Mouse (Mus musculus) CH12.LX (cell line): ENCODE measurements around the gene Rpl23. TPM values are rescaled to one million over a fixed set of nuclear protein-coding genes. Genes with fewer than 3 reads are reported as not detected.

Experiments used
- DNase-seq: peaks from one replicate; pipeline ENCODE4 v3.0.0-alpha.2; 2013; ENCODE audit errors: extremely low read depth
- H3K27ac ChIP-seq: 2 replicates; pipeline ENCODE4 v1.5.1; 2012; ENCODE audit warnings: low read depth, mild to moderate bottlenecking, control low read depth, moderate library complexity; ENCODE audit not compliant: insufficient read depth
- H3K27me3 ChIP-seq: replicated peaks from 2 replicates; pipeline ENCODE3; 2012; ENCODE audit warnings: inconsistent platforms
- H3K36me3 ChIP-seq, 2 experiments: replicated peaks in 1 of 2; 2 replicates each; pipeline versions ENCODE3 to v1.6.1; 2012; ENCODE audit warnings: inconsistent platforms in 1 of 2, low read length in 1 of 2, mild to moderate bottlenecking in 1 of 2, mixed read lengths in 1 of 2, moderate library complexity in 1 of 2; ENCODE audit not compliant: control insufficient read depth in 1 of 2, insufficient read depth in 1 of 2
- H3K4me1 ChIP-seq, 2 experiments: 2 replicates each; pipeline ENCODE4 v1.6.1; 2012; ENCODE audit warnings: inconsistent platforms in 1 of 2, moderate library complexity in 1 of 2; ENCODE audit not compliant: insufficient read depth in 2 of 2, control insufficient read depth in 1 of 2
- H3K4me2 ChIP-seq: 2 replicates; pipeline ENCODE4 v1.6.1; 2012; ENCODE audit warnings: low read depth, mild to moderate bottlenecking, control low read depth; ENCODE audit not compliant: poor library complexity, insufficient read depth, severe bottlenecking
- H3K4me3 ChIP-seq, 3 experiments: fragments of 150-350 bp in 1 of 3; sonication (generic) in 1 of 3; replicated peaks in 1 of 3; 2 replicates each; pipeline versions ENCODE3 to v1.5.1; 2011 to 2012; ENCODE audit warnings: low read depth in 2 of 3, low read length in 2 of 3, mild to moderate bottlenecking in 2 of 3, moderate library complexity in 2 of 3, control low read depth in 1 of 3, improper control_type of control experiment in 1 of 3, inconsistent platforms in 1 of 3, mixed read lengths in 1 of 3; ENCODE audit not compliant: poor library complexity in 1 of 3
- H3K79me2 ChIP-seq: replicated peaks from 2 replicates; pipeline ENCODE4 v1.6.1; 2012; ENCODE audit warnings: mild to moderate bottlenecking, moderate library complexity; ENCODE audit not compliant: control insufficient read depth, poor library complexity, insufficient read depth, severe bottlenecking; ENCODE audit errors: extremely low read depth
- H3K9ac ChIP-seq: 2 replicates; pipeline ENCODE4 v1.6.1; 2012; ENCODE audit warnings: low read depth, mild to moderate bottlenecking, control low read depth, moderate library complexity; ENCODE audit not compliant: insufficient read depth
- H3K9me3 ChIP-seq: replicated peaks from 2 replicates; pipeline ENCODE3; 2012; ENCODE audit warnings: low read length, inconsistent platforms, mixed read lengths
- CHD2 ChIP-seq: IDR thresholded peaks from 2 replicates; pipeline ENCODE4 v1.6.1; 2011; ENCODE audit warnings: low read length, improper control_type of control experiment
- MAX ChIP-seq: IDR thresholded peaks from 2 replicates; pipeline ENCODE4 v1.6.1; 2011; ENCODE audit warnings: low read length, improper control_type of control experiment
- MEF2A ChIP-seq: IDR thresholded peaks from 2 replicates; pipeline ENCODE4 v1.6.1; 2014; ENCODE audit warnings: low read depth, mild to moderate bottlenecking, inconsistent platforms, low read length, improper control_type of control experiment, borderline replicate concordance
- MXI1 ChIP-seq: IDR thresholded peaks from 2 replicates; pipeline ENCODE4 v1.6.1; 2011; ENCODE audit warnings: mild to moderate bottlenecking, low read depth, low read length, improper control_type of control experiment
- NELFE ChIP-seq: IDR thresholded peaks from 2 replicates; pipeline ENCODE4 v1.6.1; 2011; ENCODE audit warnings: low read depth, low read length, improper control_type of control experiment
- PAX5 ChIP-seq: IDR thresholded peaks from 2 replicates; pipeline ENCODE4 v1.6.1; 2012; ENCODE audit warnings: low read length, inconsistent platforms, mixed read lengths
- POLR2A ChIP-seq: IDR thresholded peaks from 2 replicates; pipeline ENCODE4 v1.6.1; 2011; ENCODE audit warnings: low read depth, mild to moderate bottlenecking, improper control_type of control experiment, low read length
- RCOR1 ChIP-seq: conservative IDR thresholded peaks from 2 replicates; pipeline ENCODE4 v1.6.1; 2012; ENCODE audit warnings: low read depth, mild to moderate bottlenecking, inconsistent platforms, low read length, improper control_type of control experiment
- SIN3A ChIP-seq: IDR thresholded peaks from 2 replicates; pipeline ENCODE4 v1.6.1; 2012; ENCODE audit warnings: low read length, improper control_type of control experiment, inconsistent platforms
- UBTF ChIP-seq: IDR thresholded peaks from 2 replicates; pipeline ENCODE4 v1.6.1; 2012; ENCODE audit warnings: low read depth, mild to moderate bottlenecking, inconsistent platforms, low read length, improper control_type of control experiment, moderate library complexity
- ZC3H11A ChIP-seq: IDR thresholded peaks from 2 replicates; pipeline ENCODE4 v1.6.1; 2012; ENCODE audit warnings: low read depth, mild to moderate bottlenecking, inconsistent platforms, low read length, improper control_type of control experiment
- ZMIZ1 ChIP-seq: IDR thresholded peaks from 2 replicates; pipeline ENCODE4 v1.6.1; 2012; ENCODE audit warnings: low read depth, mild to moderate bottlenecking, inconsistent platforms, low read length, improper control_type of control experiment
- dilution Hi-C: fragments of 300-500 bp; cut with MboI; formaldehyde crosslinking; loops from 2 replicates; pipeline ENCODE4 v1.14.3; 2020; ENCODE audit warnings: low sequenced_read_pairs; ENCODE audit not compliant: extremely low pct_unique_long_range_greater_than_20kb, extremely low pct_ligation_motif_present
- in situ Hi-C: fragments of 300-500 bp; cut with MboI; formaldehyde crosslinking; loops from 3 replicates; pipeline ENCODE4 v1.14.3; 2019; ENCODE audit warnings: low sequenced_read_pairs, low pct_ligation_motif_present, low pct_unique_long_range_greater_than_20kb, mixed read lengths
- polyA plus RNA-seq: library from polyadenylated mRNA; unstranded; fragments of >175 nt; gene quantifications from 2 replicates; pipeline ENCODE4 v1.2.1, GENCODE M21; 2012; ENCODE audit warnings: low read depth; ENCODE audit not compliant: insufficient read length
- total RNA-seq, 2 experiments: library from RNA; depleted of rRNA; stranded (reverse); fragments of 300-350 nt in 1 of 2; fragments of >200 nt in 1 of 2; gene quantifications; 2 replicates each; pipeline ENCODE4 v1.2.3; 2012 to 2014

Gene Rpl23
- total and polyA plus RNA-seq, 3 experiments, result 1,387 to 2,073 (median 1,878) TPM

GRCm38 (mm10) chr11:97782564-97782895, 293 bp upstream of the Rpl23 start:
- peaks cover 8 to 30% of the 10 kb centered on the region in 2 experiments for H3K4me1 ChIP-seq
- peaks cover 4% of the 10 kb centered on the region for H3K9me3 ChIP-seq
- peak overlapping the region; percentile 75 for H3K4me2 ChIP-seq
- peak overlapping the region; percentile 83 to 96 (median 90) for H3K4me3 ChIP-seq
- peaks cover 33 to 41% of the 10 kb centered on the region in 2 experiments for H3K36me3 ChIP-seq
- TF ChIP-seq POLR2A (peak; percentile 78), ZMIZ1 (peak; percentile 62; the same call in 1 of the 2 replicates), PAX5 (no peak), MEF2A (no peak), SIN3A (peak; percentile 34; the same call in 1 of the 2 replicates), CHD2 (no peak), NELFE (peak; percentile 72), RCOR1 (no peak)
- peak overlapping the region; percentile 71 for H3K9ac ChIP-seq
- in situ Hi-C loops (no loop called here), dilution Hi-C loops (no loop called here)
- no peak for DNase-seq
- peaks cover 2% of the 10 kb centered on the region for H3K27me3 ChIP-seq
- no peak overlapping the region for H3K27ac ChIP-seq
- peaks cover 39% of the 10 kb centered on the region for H3K79me2 ChIP-seq

DNA sequence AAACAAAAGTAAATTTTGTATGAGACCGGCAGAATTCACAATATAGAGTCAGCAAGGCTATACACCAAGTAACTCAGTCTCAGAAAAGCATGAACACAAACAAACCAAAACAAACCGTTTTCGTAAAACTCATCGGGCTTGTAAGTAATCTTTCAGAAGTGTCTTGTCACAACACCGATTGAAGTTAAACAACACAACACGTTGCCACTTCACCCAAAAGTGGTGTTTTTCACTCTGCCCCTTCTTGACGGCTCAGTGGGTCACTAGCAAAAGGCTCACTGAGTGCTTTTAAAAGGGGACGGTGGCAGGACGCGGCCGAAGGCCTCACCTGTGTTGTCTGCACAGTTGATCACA, 782 bp downstream of the Rpl23 start:
- peak overlapping the region; percentile 85 for H3K4me2 ChIP-seq
- no peak for TF ChIP-seq NELFE
- no peak; the same call in 1 of the 2 replicates for TF ChIP-seq MAX
- no peak for TF ChIP-seq ZC3H11A
- TF ChIP-seq SIN3A, result 0 out of 2 replicates have a peak, but pooled peaks have one; percentile 17
- peaks cover 8 to 39% of the 10 kb centered on the region in 2 experiments for H3K4me1 ChIP-seq
- no peak for DNase-seq
- H3K27me3 ChIP-seq, result no peaks in the 10 kb centered on the region
- in situ Hi-C loops (no loop called here), dilution Hi-C loops (no loop called here)
- H3K79me2 ChIP-seq, result peaks cover 39% of the 10 kb centered on the region
- H3K27ac ChIP-seq, result peak overlapping the region; percentile 69
- H3K9me3 ChIP-seq, result peaks cover 4% of the 10 kb centered on the region
- peaks cover 44 to 51% of the 10 kb centered on the region in 2 experiments for H3K36me3 ChIP-seq
- peak overlapping the region; percentile 90 for H3K9ac ChIP-seq
- H3K4me3 ChIP-seq, result peak overlapping the region; percentile 73 to 90 (median 83)

GRCm38 (mm10) chr11:97779968-97780701, 2.1 kb downstream of the Rpl23 start:
- in situ Hi-C loops, result no loop called here
- dilution Hi-C loops, result no loop called here
- peak; percentile 29; the same call in 1 of the 2 replicates for TF ChIP-seq MXI1
- no peak for TF ChIP-seq ZMIZ1
- no peak for TF ChIP-seq UBTF
- Histone ChIP-seq H3K9ac (peak overlapping the region; percentile 90), H3K27ac (no peak overlapping the region), H3K4me1 (peaks cover 8 to 44% of the 10 kb centered on the region in 2 experiments), H3K4me3 (peak overlapping the region; percentile 73 to 90 (median 83)), H3K36me3 (peaks cover 55 to 64% of the 10 kb centered on the region in 2 experiments), H3K79me2 (peaks cover 39% of the 10 kb centered on the region), H3K27me3 (no peaks in the 10 kb centered on the region), H3K4me2 (peak overlapping the region; percentile 85), H3K9me3 (peaks cover 4% of the 10 kb centered on the region)
- DNase-seq, result no peak
